Mouse (Mus musculus) embryonic facial prominence, embryonic 11.5 days (tissue): Measurements from ENCODE around the gene Rab13. TPM values are rescaled to one million over a fixed set of nuclear protein-coding genes. Genes with fewer than 3 reads are reported as not detected.

Experiments used
- ATAC-seq: fragments of 200-750 bp; cut with Nextera tagmentation; replicated peaks from 2 replicates; pipeline ENCODE4 v1.8.0; 2017; ENCODE audit warnings: low read depth; ENCODE audit not compliant: insufficient number of reproducible peaks, low FRiP score, low TSS enrichment
- DNase-seq: peaks from one replicate; pipeline ENCODE4 v3.0.0-alpha.2; 2015; ENCODE audit warnings: low spot score
- H3K27ac ChIP-seq: fragments of 300-500 bp; sonication (generic); replicated peaks from 2 replicates; pipeline ENCODE4 v1.5.1; 2014; ENCODE audit warnings: mild to moderate bottlenecking, low read depth, low read length, control low read depth
- H3K27me3 ChIP-seq: fragments of 300-500 bp; sonication (generic); 2 replicates; pipeline ENCODE4 v1.6.1; 2014; ENCODE audit warnings: mild to moderate bottlenecking, low read length, moderate library complexity, mixed read lengths; ENCODE audit not compliant: control insufficient read depth, insufficient read depth
- H3K36me3 ChIP-seq: fragments of 300-500 bp; sonication (generic); replicated peaks from 2 replicates; pipeline ENCODE4 v1.6.1; 2014; ENCODE audit warnings: low read depth, mild to moderate bottlenecking, low read length, moderate library complexity, mixed read lengths; ENCODE audit not compliant: control insufficient read depth, insufficient read depth
- H3K4me1 ChIP-seq: fragments of 300-500 bp; sonication (generic); 2 replicates; pipeline ENCODE4 v1.6.1; 2014; ENCODE audit warnings: low read length, mixed read lengths; ENCODE audit not compliant: control insufficient read depth, insufficient read depth
- H3K4me2 ChIP-seq: fragments of 300-500 bp; sonication (generic); 2 replicates; pipeline ENCODE4 v1.6.1; 2014; ENCODE audit warnings: low read depth, mild to moderate bottlenecking, control low read depth, low read length, moderate library complexity
- H3K4me3 ChIP-seq: fragments of 300-500 bp; sonication (generic); 2 replicates; pipeline ENCODE4 v1.5.1; 2014; ENCODE audit warnings: low read depth, low read length, control low read depth
- H3K9ac ChIP-seq: fragments of 300-500 bp; sonication (generic); replicated peaks from 2 replicates; pipeline ENCODE4 v1.6.1; 2014; ENCODE audit warnings: mild to moderate bottlenecking, control low read depth, low read length
- H3K9me3 ChIP-seq: fragments of 300-500 bp; sonication (generic); replicated peaks from 2 replicates; pipeline ENCODE4 v1.6.1; 2016; ENCODE audit warnings: mild to moderate bottlenecking, low read length, inconsistent platforms, mixed read lengths; ENCODE audit not compliant: control insufficient read depth
- WGBS: fragments of 180-500 bp; shearing (Covaris S2); extraction: QIAGEN DNeasy Blood & Tissue Kit; methylation state at CpG from one replicate; pipeline ENCODE4 v1.1.7; 2014; 5-methylcytosine and 5-hydroxymethylcytosine counted together
- polyA plus RNA-seq: library from polyadenylated mRNA; unstranded; fragments of >200 nt; fragmentation: Nextera tagmentation; extraction: Ambion mirVana; gene quantifications from 2 replicates; pipeline ENCODE4 v1.2.1, GENCODE M21; 2014

Rab13 gene
- polyA plus RNA-seq, 1 experiment from 2014 or later = 14.7 TPM

DNA sequence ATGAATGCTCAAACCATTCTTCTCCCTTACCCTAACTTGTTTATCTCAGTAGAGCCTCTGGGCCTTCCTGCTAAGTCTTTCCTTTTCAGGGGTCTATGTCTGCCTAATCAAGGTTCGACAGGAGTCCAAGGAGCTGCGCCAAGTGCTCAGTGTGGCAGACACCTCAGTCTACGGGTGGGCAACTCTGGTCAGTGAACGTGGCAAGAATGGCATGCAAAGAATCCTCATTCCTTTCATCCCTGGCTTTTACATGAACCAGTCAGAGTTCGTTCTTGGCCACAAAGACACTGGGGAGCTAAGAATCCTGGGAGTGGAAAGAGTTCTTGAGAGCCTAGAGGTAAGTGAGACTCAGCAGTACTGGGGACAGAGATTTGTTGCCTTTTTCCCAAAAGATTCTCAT, 9.9 kb upstream of the Rab13 start:
- ATAC-seq = no peak
- Histone ChIP-seq H3K4me1 (no peaks in the 10 kb centered on the region), H3K4me3 (no peak overlapping the region), H3K9me3 (no peaks in the 10 kb centered on the region; the same call in 1 of the 2 replicates), H3K36me3 (peaks cover 3% of the 10 kb centered on the region; the same call in 1 of the 2 replicates), H3K27ac (no peak overlapping the region), H3K4me2 (no peak overlapping the region), H3K9ac (no peak overlapping the region), H3K27me3 (no peaks in the 10 kb centered on the region)
- WGBS = 80% methylated on average over 5 of the region's 5 CpGs
- DNase-seq = no peak

DNA sequence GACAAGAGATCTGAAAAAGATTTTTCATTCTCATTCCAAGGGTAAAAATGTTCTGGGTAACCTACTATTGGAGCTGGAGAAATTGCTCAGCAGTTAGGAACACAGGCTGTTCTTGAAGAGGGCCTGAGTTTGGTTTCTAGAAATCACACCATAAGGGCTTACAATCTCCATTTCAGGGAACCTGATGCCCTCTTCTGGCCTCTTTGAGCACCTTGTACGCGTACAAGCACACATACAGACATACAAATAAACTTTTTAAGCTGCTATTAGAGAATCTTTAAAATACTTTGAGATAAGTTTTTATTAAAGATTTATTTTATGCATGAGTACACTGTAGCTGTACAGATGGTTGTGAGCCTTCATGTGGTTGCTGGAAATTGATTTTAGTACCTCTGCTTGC, 8.9 kb upstream of the Rab13 start:
- WGBS = 96% methylated on average over 2 of the region's 2 CpGs
- ATAC-seq (no peak), DNase-seq (no peak)
- H3K4me3 ChIP-seq = no peak overlapping the region
- H3K9me3 ChIP-seq = no peaks in the 10 kb centered on the region
- peaks cover 3% of the 10 kb centered on the region; the same call in 1 of the 2 replicates for H3K36me3 ChIP-seq
- no peak overlapping the region for H3K27ac ChIP-seq
- H3K9ac ChIP-seq = no peak overlapping the region
- H3K4me1 ChIP-seq = no peaks in the 10 kb centered on the region
- H3K4me2 ChIP-seq = no peak overlapping the region
- H3K27me3 ChIP-seq = no peaks in the 10 kb centered on the region

DNA sequence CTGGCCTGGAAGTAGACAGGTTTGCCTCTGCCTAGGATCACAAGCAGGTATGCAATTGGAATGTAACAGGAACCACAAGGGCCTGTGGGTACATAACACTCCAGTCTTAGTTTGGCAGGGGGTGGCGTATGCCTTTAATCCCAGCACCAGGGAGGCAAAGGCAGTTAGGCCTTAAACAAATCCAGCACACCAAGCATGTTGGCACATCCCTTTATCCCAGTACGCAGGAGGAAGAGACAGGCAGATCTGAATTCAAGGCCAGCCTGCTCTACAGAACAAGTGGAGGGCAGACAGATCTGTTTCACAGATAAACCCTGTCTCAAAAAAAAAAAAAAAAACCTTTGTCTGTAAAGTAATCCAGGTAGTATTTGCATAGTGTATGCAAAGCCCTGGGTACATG, 4.8 kb upstream of the Rab13 start:
- no peaks in the 10 kb centered on the region for H3K27me3 ChIP-seq
- H3K4me1 ChIP-seq = no peaks in the 10 kb centered on the region
- no peaks in the 10 kb centered on the region for H3K9me3 ChIP-seq
- 86% methylated on average over 2 of the region's 2 CpGs for WGBS
- H3K9ac ChIP-seq = no peak overlapping the region
- ATAC-seq (no peak), DNase-seq (no peak)
- H3K36me3 ChIP-seq = peaks cover 10% of the 10 kb centered on the region
- no peak overlapping the region for H3K4me3 ChIP-seq
- H3K27ac ChIP-seq = no peak overlapping the region
- no peak overlapping the region for H3K4me2 ChIP-seq

DNA sequence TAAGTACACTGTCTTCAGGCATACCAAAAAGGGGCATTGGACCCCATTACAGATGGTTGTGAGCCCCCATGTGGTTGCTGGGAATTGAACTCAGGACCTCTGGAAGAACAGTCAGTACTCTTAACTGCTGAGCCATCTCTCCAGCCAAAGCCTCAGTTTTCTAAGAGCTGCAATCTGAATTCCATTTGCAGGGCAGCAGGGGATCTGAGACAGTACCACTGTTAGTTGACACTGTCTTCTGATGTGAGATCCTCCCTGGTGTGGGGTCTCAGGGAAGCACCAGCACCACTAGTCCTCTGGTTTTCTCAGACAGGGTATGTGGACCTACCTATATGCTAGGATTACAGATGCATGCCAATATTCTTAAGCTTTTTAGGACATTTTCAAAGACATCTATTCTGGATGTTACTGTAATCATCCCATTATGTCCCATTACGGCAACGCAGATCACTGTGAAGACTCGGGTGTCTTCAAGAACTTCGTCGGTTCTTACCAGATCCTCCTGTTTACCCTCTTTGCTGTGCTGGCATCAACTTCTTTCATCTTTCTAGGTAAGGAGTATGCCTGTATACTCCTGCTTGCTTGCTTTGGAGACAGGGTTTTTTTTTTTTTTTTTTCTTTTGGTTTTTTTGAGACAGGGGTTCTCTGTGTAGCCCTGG, 3.5 kb upstream of the Rab13 start:
- Histone ChIP-seq H3K9me3 (no peaks in the 10 kb centered on the region), H3K36me3 (peaks cover 10% of the 10 kb centered on the region), H3K27ac (no peak overlapping the region), H3K4me1 (no peaks in the 10 kb centered on the region), H3K9ac (no peak overlapping the region), H3K27me3 (no peaks in the 10 kb centered on the region), H3K4me3 (no peak overlapping the region), H3K4me2 (no peak overlapping the region)
- 92% methylated on average over 5 of the region's 5 CpGs for WGBS
- DNase-seq (no peak), ATAC-seq (no peak)

DNA sequence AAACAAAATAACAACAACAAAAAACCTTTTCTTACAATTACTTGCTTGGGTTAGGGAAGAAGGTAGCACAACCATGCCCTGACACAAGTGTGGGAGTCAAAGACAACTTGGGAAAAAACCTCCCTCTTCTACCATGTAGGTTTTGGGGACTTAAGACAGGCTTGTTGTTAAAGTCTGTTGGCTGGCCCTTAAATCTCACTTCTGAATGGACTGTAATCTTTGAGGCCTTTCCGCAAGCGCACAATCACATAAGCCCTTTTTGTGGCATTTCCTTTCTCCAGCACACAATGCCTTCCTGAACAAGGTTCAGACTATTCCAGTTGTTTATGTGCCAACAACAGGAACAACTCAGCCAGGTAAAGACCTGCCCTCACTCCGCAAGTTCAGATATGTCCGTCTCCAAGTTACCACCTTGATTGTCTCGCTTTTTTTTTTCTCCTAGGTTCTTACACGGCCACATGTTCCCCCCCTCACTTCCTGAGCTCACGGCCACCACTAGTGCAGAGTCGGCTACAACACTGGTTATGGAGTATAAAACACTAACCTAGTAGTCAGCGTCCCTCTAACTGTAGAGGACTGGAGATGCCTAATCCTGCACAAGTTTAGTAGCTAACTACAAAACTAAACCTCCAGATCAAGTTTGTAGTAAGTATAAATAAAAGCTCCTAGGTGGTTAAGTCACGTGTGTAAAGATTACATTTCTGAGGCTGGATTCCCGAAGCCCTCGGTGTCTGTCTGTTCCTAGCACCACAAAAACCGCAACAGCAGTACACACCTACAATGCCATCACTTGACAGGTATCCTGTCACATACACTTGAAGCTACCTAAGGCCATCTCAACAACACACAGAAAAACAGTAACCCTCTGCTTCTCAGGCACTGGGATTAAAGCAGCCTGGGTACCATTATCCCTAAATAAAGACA, 1.8 kb upstream of the Rab13 start:
- Histone ChIP-seq H3K9ac (no peak overlapping the region), H3K4me1 (no peaks in the 10 kb centered on the region), H3K4me2 (peak overlapping the region; percentile 78), H3K36me3 (peaks cover 10% of the 10 kb centered on the region), H3K9me3 (no peaks in the 10 kb centered on the region), H3K4me3 (peak overlapping the region; percentile 83), H3K27me3 (no peaks in the 10 kb centered on the region), H3K27ac (no peak overlapping the region)
- WGBS = 82% methylated on average over 13 of the region's 13 CpGs
- no peak for ATAC-seq
- no peak for DNase-seq

DNA sequence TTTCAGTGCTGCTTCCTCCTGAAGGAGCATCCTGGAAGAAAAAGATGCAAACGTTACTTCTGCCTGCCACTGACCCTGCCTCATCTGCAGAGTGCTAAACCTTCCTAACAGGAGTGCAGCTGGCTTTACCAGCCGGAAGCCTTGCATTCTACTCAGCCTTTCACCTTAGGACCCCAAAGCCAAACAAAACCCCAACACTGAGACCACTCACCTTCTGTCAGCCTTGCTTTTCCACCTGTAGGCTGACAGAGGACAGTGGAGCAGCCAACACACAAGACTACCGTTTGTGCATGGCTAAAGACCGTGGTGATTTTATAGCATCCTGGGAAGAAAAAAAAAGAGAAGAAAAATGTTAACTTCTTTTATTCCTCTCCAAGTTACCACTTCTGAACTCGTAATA, 772 bp upstream of the Rab13 start:
- ATAC-seq (no peak), DNase-seq (no peak)
- WGBS = 14% methylated on average over 5 of the region's 5 CpGs
- peaks cover 9% of the 10 kb centered on the region for H3K36me3 ChIP-seq
- H3K27me3 ChIP-seq = no peaks in the 10 kb centered on the region
- no peaks in the 10 kb centered on the region for H3K4me1 ChIP-seq
- H3K4me3 ChIP-seq = peak overlapping the region; percentile 83
- no peaks in the 10 kb centered on the region for H3K9me3 ChIP-seq
- H3K27ac ChIP-seq = no peak overlapping the region
- H3K9ac ChIP-seq = peak overlapping the region; percentile 84
- H3K4me2 ChIP-seq = peak overlapping the region; percentile 78

DNA sequence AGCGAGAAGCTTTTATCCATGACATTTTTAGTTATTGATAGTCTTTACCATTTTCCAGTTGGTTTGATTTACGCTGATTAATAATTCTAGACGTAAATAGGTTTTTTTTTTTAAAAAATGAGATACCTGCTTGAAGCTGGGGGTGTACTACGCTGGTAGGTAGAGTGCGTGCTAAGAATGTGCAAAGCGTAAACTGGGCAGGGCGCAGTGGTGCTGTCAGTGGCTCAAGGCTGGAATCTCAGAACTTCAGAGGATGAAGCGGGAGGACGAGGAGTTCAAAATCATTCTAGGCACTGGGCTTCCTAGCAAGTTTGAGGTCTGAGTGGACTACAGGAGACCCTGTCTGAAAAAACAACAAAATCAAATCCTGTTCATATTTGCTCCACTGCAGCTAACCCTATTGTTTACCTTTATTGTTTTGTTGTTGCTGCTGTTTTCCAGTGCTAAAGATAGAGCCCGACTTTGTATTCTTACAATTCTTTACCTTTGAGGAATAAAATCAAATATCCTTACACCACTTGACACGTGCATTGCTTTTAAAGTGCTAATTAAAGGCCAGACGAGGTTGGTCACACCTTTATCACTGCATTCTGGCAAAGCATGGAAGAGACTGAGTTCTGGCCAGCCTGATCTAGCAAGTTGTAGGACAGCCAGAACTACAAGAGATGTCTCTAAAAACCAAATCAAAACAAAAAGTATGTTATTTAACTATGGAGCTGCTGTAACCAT, 625 bp downstream of the Rab13 start:
- Histone ChIP-seq H3K27me3 (no peaks in the 10 kb centered on the region), H3K36me3 (peaks cover 7% of the 10 kb centered on the region), H3K4me1 (no peaks in the 10 kb centered on the region), H3K4me2 (peak overlapping the region; percentile 52), H3K9me3 (no peaks in the 10 kb centered on the region), H3K4me3 (peak overlapping the region; percentile 83), H3K27ac (no peak overlapping the region), H3K9ac (peak overlapping the region; percentile 84)
- ATAC-seq (no peak), DNase-seq (no peak)
- 15% methylated on average over 12 of the region's 12 CpGs for WGBS
